Mouse (Mus musculus): ENCODE data around the gene Tmc1.

Tmc1 gene

DNA sequence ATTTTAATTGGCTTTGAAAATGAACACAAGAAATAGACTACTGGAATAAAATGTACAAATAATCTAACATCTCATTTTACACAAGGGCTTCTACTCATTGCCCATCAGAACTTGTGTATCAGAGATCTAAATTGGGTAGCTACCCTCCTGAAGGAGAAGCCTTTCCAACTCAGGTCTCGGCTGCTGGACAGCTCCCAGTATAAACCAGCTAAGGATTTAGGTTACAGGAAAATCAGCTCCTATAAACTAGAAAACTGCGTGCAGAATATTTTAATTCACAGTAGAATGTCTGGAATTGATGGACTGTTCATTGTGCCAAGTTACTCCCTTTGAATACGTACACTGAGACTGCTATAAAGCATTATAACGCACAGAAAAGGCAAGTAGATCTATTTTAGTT is 158.0 kb downstream of the Tmc1 start:
- no peak for DNase-seq

DNA sequence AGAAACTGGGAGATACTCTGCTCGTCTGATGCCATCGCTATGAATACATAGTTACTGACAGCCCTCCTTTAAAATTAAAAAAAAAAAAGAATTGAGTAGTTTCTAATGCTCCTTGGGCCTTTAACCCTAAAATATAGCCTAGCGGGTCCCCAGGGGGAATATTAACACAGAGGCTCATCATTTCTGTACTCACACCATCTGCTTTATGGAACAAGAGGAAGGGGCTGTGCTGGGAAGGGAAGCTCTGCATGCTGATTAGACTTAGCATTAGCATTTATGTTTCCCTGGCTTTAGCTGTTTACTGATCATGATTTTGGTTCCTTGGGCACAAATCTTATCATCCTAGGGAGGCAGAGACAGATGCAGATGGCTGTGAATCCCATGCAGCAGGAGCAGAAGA is 159.0 kb downstream of the Tmc1 start:
- DNase-seq: no peak

DNA sequence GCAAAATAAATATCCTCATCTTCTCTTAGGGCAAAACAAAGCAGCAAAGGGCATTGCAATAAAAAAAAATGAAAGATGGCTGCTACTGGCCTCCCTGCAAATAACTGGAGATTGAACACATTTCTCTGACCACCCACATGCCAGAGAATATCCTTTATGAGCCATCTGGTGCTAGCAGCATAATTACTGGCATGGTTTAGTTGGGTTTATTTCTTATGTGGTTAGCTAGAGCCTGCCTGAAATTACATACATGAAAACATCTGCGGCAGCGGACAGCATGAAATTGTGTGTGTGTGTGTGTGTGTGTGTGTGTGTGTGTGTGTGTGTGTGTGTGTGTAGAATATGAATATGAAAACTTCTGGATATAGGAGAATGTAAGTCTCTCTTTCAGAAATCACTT is 161.2 kb downstream of the Tmc1 start:
- DNase-seq: no peak

DNA sequence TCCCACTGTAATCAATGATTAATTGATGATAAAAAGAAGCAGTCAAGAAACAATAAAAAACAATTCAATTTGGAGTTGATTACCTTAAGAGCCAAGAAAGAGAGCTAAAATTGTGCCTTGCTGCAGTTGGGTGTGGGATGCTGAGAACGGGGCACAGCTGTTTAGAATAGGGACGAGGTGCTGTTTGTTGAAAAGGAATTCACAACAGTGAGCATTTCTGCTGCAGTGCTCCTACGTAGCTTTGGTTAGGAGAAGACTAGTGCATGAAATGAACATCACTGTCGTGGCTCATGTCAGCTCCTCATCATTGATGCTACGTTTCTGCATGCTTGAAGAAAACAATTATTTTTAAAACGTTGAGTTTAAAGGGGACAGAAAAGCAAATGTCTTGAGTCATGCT is 166.7 kb downstream of the Tmc1 start:
- no peak for DNase-seq

DNA sequence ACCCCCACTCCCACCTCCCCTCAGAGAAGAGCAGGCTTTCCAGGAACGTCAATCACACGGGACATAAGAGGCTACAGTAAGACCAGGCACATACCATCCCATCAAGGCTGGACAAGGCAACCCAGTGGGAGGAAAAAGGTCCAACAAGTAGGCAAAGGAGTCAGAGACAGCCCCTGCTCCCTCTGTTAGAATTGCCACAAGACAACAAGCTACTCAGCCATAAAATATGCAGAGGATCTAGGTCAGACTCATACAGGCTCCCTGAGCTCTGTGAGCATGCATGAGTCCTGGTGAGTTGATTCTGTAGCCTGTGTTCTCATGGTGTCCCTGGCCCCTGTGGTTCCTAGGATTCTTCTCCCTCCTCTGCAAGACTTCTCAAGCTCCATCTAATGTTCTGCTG is 178.3 kb downstream of the Tmc1 start:
- DNase-seq: no peak

DNA sequence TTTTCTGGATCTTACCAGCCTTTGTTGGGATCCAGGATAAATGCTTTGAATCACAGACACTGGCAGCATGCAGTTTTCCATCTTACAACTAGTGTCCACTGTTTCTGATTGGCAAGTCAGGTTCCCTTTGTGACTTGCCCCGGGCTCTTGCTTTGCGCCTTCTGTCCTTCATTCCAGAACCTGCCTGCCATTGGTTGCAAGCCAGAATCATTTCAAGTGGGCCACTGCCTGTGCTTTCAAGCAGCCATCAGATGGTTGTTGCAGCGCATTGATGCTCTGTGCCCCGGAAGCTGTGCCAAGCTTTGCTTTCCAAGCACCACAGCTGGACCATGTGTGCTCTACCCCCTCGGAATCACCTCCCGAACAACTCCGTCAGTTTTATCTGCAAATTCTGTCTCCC is 180.1 kb downstream of the Tmc1 start:
- DNase-seq: no peak

DNA sequence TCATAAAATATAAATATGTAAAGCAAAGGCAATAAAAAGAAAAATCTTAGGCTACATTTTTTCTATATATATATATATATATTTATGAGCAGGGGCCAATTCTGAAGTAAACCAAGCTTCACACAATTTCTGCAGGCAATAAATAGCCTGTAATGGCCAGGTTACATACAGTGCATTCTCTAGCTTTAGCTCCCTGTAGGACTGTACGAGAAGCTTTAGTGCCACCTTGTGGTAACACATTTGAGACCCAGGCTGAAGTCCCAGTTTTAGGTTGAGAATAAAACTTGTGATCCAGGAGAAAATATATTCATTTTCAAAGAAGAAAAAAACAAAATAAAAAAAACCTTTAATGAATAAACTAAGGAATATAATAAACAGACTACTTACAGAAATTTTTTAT is 189.8 kb downstream of the Tmc1 start:
- peak; percentile 4 for DNase-seq

DNA sequence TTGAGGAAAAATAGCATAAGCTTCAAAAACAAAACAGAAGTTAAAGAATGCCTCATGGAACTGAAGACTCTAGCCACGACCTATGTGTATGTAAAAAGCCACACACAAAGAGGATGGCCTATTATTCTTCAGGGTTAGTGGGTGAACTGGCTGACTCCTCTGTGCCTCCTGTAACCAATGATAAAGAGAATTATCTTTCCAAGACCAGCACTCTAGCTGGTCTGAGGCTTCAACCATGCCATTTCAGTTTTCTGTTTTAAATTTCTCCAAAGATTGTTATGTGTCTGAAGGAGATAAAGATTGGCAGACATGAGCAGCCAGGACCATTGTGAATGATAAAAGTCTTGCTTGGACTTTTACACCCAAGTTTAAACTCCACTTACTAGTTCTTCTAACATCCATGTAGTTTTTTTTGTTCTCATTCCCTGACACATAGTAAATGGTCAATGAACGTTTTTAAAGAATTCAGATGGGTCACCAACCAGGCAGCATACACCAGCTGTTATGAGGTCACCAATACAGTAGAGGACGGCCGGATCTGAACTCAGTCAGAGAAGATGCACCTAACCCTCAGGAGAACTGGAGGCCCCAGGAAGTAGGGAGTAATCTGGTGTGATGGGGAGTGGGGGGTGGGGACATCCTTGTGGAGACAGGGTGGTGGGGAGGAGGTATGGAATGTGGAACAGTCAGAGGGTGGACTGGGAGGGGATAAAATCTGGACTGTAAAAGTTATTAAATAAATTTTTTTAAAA is 192.2 kb downstream of the Tmc1 start:
- no peak for DNase-seq

DNA sequence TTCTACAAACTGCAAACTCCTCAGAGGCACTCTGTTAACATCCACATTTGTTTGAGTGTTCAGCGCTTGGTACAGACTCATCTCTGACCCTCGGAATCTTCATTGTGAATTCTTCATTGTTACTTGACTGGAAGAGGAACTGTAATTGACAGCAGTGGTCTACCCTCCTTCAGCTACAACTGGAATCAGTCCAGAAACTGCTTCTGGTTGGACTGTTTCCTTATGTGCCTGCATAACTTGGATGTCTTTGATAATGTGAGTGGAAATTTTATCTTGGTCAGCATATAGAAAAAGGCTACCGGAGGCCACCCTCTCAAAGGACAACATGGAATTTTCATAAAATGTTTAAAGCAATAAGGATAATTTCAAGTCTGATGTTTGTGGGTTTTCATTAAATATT is 192.9 kb downstream of the Tmc1 start:
- DNase-seq: no peak

DNA sequence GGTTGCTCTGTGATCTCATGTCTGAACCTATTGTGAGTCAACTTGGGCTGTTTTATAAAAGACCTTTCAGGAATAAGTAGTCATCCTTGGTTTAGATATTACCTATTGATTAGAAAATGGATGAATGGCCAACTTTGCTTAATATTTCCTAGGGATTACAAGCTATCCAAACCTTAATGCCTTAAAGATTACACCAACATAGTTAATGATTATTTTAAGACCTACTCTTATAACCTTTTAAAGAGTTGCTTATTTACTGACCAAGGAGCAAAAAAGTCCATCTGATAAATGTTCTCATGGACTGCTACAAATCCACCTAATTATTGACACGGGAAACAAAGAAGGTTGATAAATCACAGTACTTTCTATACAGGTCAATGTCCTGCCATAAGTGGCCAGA is 209.4 kb downstream of the Tmc1 start:
- DNase-seq: no peak
